Mouse (Mus musculus) thymus, adult 2 months (tissue): ENCODE measurements around the gene Tent5d.

Experiments
- CTCF ChIP-seq: fragments of 200-500 bp; IDR thresholded peaks from 2 replicates; pipeline ENCODE4 v1.5.1; 2012; ENCODE audit warnings: mild to moderate bottlenecking, control low read depth, low read length, moderate library complexity, borderline replicate concordance; ENCODE audit not compliant: control insufficient read depth, poor library complexity, insufficient read depth; ENCODE audit errors: extremely low read depth
- POLR2A ChIP-seq: fragments of 200-500 bp; IDR thresholded peaks from 2 replicates; pipeline ENCODE4 v1.6.1; 2012; ENCODE audit warnings: mild to moderate bottlenecking, low read length, control low read depth, moderate library complexity; ENCODE audit not compliant: control insufficient read depth, poor library complexity, insufficient read depth; ENCODE audit errors: extremely low read depth

DNA sequence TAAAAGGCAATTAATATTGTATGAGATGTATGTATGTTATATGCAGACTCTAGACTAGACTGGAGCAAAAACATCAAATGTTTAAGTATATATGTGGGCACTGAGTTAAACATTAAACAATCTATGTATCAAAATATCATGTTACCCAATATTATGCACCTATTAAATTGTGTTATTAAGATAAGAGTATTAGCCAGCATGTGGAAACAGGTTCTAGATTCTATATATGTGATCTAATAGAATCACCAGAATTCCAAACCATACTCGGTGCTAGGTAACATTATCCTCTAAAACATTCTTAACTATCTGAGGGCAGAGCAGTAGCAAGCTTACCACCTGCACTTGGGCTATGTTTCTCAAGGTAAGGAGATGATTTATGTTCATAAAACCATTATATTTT lies at the start of gene Tent5d:
- TF ChIP-seq POLR2A: no peak
- TF ChIP-seq CTCF: no peak
